Mouse (Mus musculus) midbrain, embryonic 16.5 days (tissue): Measurements from ENCODE around the gene Tex44. TPM values are rescaled to one million over a fixed set of nuclear protein-coding genes. Genes with fewer than 3 reads are reported as not detected.
A peak's percentile ranks its signal among the peaks of the same experiment; 100 is the strongest.

Experiments
- ATAC-seq: fragments of 200-750 bp; cut with Nextera tagmentation; 2 replicates; pipeline ENCODE4 v1.8.0; 2017; ENCODE audit warnings: moderate TSS enrichment
- H3K27ac ChIP-seq: fragments of 300-500 bp; sonication (generic); 2 replicates; pipeline ENCODE4 v1.5.1; 2014; ENCODE audit warnings: mild to moderate bottlenecking, low read length, mixed read lengths
- H3K27me3 ChIP-seq: fragments of 300-500 bp; sonication (generic); 2 replicates; pipeline ENCODE4 v1.6.1; 2014; ENCODE audit warnings: low read depth, low read length, mixed read lengths; ENCODE audit not compliant: control insufficient read depth, insufficient read depth
- H3K36me3 ChIP-seq: fragments of 300-500 bp; sonication (generic); 2 replicates; pipeline ENCODE4 v1.6.1; 2014; ENCODE audit warnings: mild to moderate bottlenecking, low read length, moderate library complexity, mixed read lengths; ENCODE audit not compliant: control insufficient read depth, insufficient read depth
- H3K4me1 ChIP-seq: fragments of 300-500 bp; sonication (generic); 2 replicates; pipeline ENCODE4 v1.6.1; 2014; ENCODE audit warnings: mild to moderate bottlenecking, low read length, mixed read lengths; ENCODE audit not compliant: control insufficient read depth, insufficient read depth
- H3K4me2 ChIP-seq: fragments of 300-500 bp; sonication (generic); 2 replicates; pipeline ENCODE4 v1.6.1; 2014; ENCODE audit warnings: mild to moderate bottlenecking, low read length, mixed read lengths
- H3K4me3 ChIP-seq: fragments of 300-500 bp; sonication (generic); 2 replicates; pipeline ENCODE4 v1.5.1; 2014; ENCODE audit warnings: low read depth, mild to moderate bottlenecking, low read length, moderate library complexity, mixed read lengths
- H3K9ac ChIP-seq: fragments of 300-500 bp; sonication (generic); 2 replicates; pipeline ENCODE4 v1.6.1; 2014; ENCODE audit warnings: low read depth, low read length, mixed read lengths
- H3K9me3 ChIP-seq: fragments of 300-500 bp; sonication (generic); replicated peaks from 2 replicates; pipeline ENCODE4 v1.6.1; 2014; ENCODE audit warnings: mild to moderate bottlenecking, low read length, mixed read lengths; ENCODE audit not compliant: control insufficient read depth, poor library complexity, severe bottlenecking
- whole genome bisulfite sequencing: fragments of 180-500 bp; shearing (Covaris S2); extraction: QIAGEN DNeasy Blood & Tissue Kit; methylation state at CpG from one replicate; pipeline ENCODE4 v1.1.7; 2014; 5-methylcytosine and 5-hydroxymethylcytosine counted together
- polyA plus RNA-seq: library from polyadenylated mRNA; unstranded; fragments of >200 nt; fragmentation: Nextera tagmentation; extraction: Ambion mirVana; gene quantifications from 2 replicates; pipeline ENCODE4 v1.2.1, GENCODE M21; 2015

The Tex44 gene
- polyA plus RNA-seq, 1 experiment from 2014 or later = not detected

GRCm38 (mm10) chr1:86430056-86430455 lies 3.9 kb downstream of the Tex44 start:
- 48% methylated on average over 2 of the region's 2 CpGs for WGBS
- H3K27me3 ChIP-seq = no peaks in the 10 kb centered on the region
- peaks cover 15% of the 10 kb centered on the region for H3K4me1 ChIP-seq
- no peaks in the 10 kb centered on the region for H3K36me3 ChIP-seq
- no peak overlapping the region for H3K27ac ChIP-seq
- no peak overlapping the region for H3K9ac ChIP-seq
- no peak for ATAC-seq
- no peaks in the 10 kb centered on the region for H3K9me3 ChIP-seq
- H3K4me3 ChIP-seq = no peak overlapping the region
- H3K4me2 ChIP-seq = no peak overlapping the region

- H3K9ac ChIP-seq = no peak overlapping the region
- no peak overlapping the region for H3K4me3 ChIP-seq
- 89% methylated on average over 4 of the region's 4 CpGs for WGBS
- H3K27me3 ChIP-seq = no peaks in the 10 kb centered on the region
- no peaks in the 10 kb centered on the region for H3K9me3 ChIP-seq
- peaks cover 24% of the 10 kb centered on the region for H3K4me1 ChIP-seq
- H3K36me3 ChIP-seq = no peaks in the 10 kb centered on the region
- no peak for ATAC-seq
- no peak overlapping the region for H3K4me2 ChIP-seq
- H3K27ac ChIP-seq = peak overlapping the region; percentile 98; the same call in 1 of the 2 replicates
Observed at GRCm38 (mm10) chr1:86432778-86433177, 6.6 kb downstream of the Tex44 start.

- WGBS = 78% methylated on average over 7 of the region's 7 CpGs
- no peaks in the 10 kb centered on the region for H3K27me3 ChIP-seq
- H3K9ac ChIP-seq = no peak overlapping the region
- H3K9me3 ChIP-seq = no peaks in the 10 kb centered on the region
- no peak overlapping the region for H3K4me3 ChIP-seq
- no peak for ATAC-seq
- no peaks in the 10 kb centered on the region for H3K36me3 ChIP-seq
- H3K4me2 ChIP-seq = no peak overlapping the region
- peak overlapping the region; percentile 98 for H3K27ac ChIP-seq
- peaks cover 24% of the 10 kb centered on the region for H3K4me1 ChIP-seq
Observed at GRCm38 (mm10) chr1:86433359-86433758, 7.2 kb downstream of the Tex44 start.

GRCm38 (mm10) chr1:86434001-86434400 lies 7.9 kb downstream of the Tex44 start:
- 3% methylated on average over 12 of the region's 12 CpGs for WGBS
- H3K4me1 ChIP-seq = peaks cover 24% of the 10 kb centered on the region

GRCm38 (mm10) chr1:86434439-86435201 lies 8.5 kb downstream of the Tex44 start:
- WGBS = 2% methylated on average over 38 of the region's 46 CpGs
- H3K9ac ChIP-seq = peak overlapping the region; percentile 86
- peaks cover 27% of the 10 kb centered on the region for H3K4me1 ChIP-seq

More at GRCm38 (mm10) chr1:86434001-86434400, 7.9 kb downstream of the Tex44 start:
- Histone ChIP-seq H3K27me3 (no peaks in the 10 kb centered on the region), H3K9ac (peak overlapping the region; percentile 71), H3K4me2 (peak overlapping the region; percentile 93), H3K36me3 (no peaks in the 10 kb centered on the region), H3K4me3 (peak overlapping the region; percentile 46), H3K27ac (peak overlapping the region; percentile 98), H3K9me3 (no peaks in the 10 kb centered on the region)
- peak; percentile 54 for ATAC-seq

GRCm38 (mm10) chr1:86435302-86435821 lies 9.2 kb downstream of the Tex44 start:
- H3K9ac ChIP-seq = peak overlapping the region; percentile 86
- 4% methylated on average over 13 of the region's 13 CpGs for WGBS
- peaks cover 35% of the 10 kb centered on the region for H3K4me1 ChIP-seq
- H3K27ac ChIP-seq = peak overlapping the region; percentile 98
- no peaks in the 10 kb centered on the region for H3K9me3 ChIP-seq
- no peak overlapping the region; the same call in 1 of the 2 replicates for H3K4me3 ChIP-seq
- H3K4me2 ChIP-seq = peak overlapping the region; percentile 93
- no peaks in the 10 kb centered on the region for H3K36me3 ChIP-seq
- ATAC-seq = peak; percentile 12; the same call in 1 of the 2 replicates
- H3K27me3 ChIP-seq = no peaks in the 10 kb centered on the region

More at GRCm38 (mm10) chr1:86434439-86435201, 8.5 kb downstream of the Tex44 start:
- Histone ChIP-seq H3K4me3 (peak overlapping the region; percentile 46), H3K4me2 (peak overlapping the region; percentile 93), H3K9me3 (no peaks in the 10 kb centered on the region), H3K27ac (peak overlapping the region; percentile 98), H3K36me3 (no peaks in the 10 kb centered on the region), H3K27me3 (no peaks in the 10 kb centered on the region)
- ATAC-seq = peak; percentile 90

- ATAC-seq = no peak
- no peak overlapping the region for H3K9ac ChIP-seq
- H3K27ac ChIP-seq = no peak overlapping the region
- H3K4me2 ChIP-seq = no peak overlapping the region
- H3K4me3 ChIP-seq = no peak overlapping the region
- no peaks in the 10 kb centered on the region for H3K27me3 ChIP-seq
- peaks cover 44% of the 10 kb centered on the region for H3K4me1 ChIP-seq
- no peaks in the 10 kb centered on the region for H3K36me3 ChIP-seq
- 66% methylated on average over 9 of the region's 9 CpGs for WGBS
- H3K9me3 ChIP-seq = no peaks in the 10 kb centered on the region
Observed at GRCm38 (mm10) chr1:86437219-86438013, 11.3 kb downstream of the Tex44 start.

GRCm38 (mm10) chr1:86438014-86438319 lies 11.8 kb downstream of the Tex44 start:
- H3K27me3 ChIP-seq = no peaks in the 10 kb centered on the region
- ATAC-seq = no peak
- H3K27ac ChIP-seq = no peak overlapping the region
- H3K9me3 ChIP-seq = no peaks in the 10 kb centered on the region
- 70% methylated on average over 6 of the region's 6 CpGs for WGBS
- H3K9ac ChIP-seq = no peak overlapping the region
- H3K4me3 ChIP-seq = no peak overlapping the region
- H3K4me2 ChIP-seq = no peak overlapping the region
- H3K4me1 ChIP-seq = peaks cover 44% of the 10 kb centered on the region
- H3K36me3 ChIP-seq = no peaks in the 10 kb centered on the region

GRCm38 (mm10) chr1:86438501-86438900 lies 12.4 kb downstream of the Tex44 start:
- H3K4me3 ChIP-seq = no peak overlapping the region
- no peaks in the 10 kb centered on the region for H3K36me3 ChIP-seq
- no peak for ATAC-seq
- no peaks in the 10 kb centered on the region for H3K9me3 ChIP-seq
- no peak overlapping the region for H3K27ac ChIP-seq
- no peak overlapping the region for H3K4me2 ChIP-seq
- H3K9ac ChIP-seq = no peak overlapping the region
- no peaks in the 10 kb centered on the region for H3K27me3 ChIP-seq
- H3K4me1 ChIP-seq = peaks cover 46% of the 10 kb centered on the region
- 62% methylated on average over 2 of the region's 2 CpGs for WGBS
